Mouse (Mus musculus): ENCODE measurements around the gene Serpina6. TPM values are rescaled to one million over a fixed set of nuclear protein-coding genes. Genes with fewer than 3 reads are reported as not detected.

Serpina6 gene
- polyA plus RNA-seq, 1 experiment from 2014 or later: not detected

DNA sequence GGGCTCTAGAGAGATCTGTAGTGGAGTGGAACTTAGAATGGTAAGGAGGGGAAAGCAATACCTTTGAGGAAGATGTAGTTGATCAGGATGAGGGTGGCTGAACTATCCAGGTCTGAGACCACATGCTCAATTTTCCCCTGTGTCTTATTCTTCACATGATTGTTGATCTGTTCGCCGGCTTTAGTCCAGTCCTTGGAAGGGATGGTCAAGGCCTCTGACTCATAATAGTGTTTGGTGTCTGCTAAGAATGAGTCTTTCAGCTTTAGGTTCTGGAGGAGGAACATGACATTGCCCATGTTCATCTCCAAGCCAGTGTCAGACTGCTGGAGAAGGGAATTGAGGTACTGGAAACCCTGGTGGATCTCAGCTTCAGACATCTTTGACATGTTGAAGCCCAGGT lies 3.2 kb downstream of the Serpina6 start:
- WGBS: 96% methylated on average over 2 of the region's 2 CpGs
- no peaks in the 10 kb centered on the region for H3K4me1 ChIP-seq
- no peak overlapping the region for H3K27ac ChIP-seq
- 0 out of 2 replicates have a peak, but pooled peaks cover 4% of the 10 kb centered on the region for H3K9me3 ChIP-seq
- no peak overlapping the region for H3K4me3 ChIP-seq
- no peaks in the 10 kb centered on the region for H3K36me3 ChIP-seq
- ATAC-seq (ENCODE audit: insufficient number of reproducible peaks, insufficient read depth, low FRiP score, low TSS enrichment, low read depth): no peak
- H3K4me2 ChIP-seq: no peak overlapping the region
- no peaks in the 10 kb centered on the region for H3K27me3 ChIP-seq
- H3K9ac ChIP-seq: no peak overlapping the region

DNA sequence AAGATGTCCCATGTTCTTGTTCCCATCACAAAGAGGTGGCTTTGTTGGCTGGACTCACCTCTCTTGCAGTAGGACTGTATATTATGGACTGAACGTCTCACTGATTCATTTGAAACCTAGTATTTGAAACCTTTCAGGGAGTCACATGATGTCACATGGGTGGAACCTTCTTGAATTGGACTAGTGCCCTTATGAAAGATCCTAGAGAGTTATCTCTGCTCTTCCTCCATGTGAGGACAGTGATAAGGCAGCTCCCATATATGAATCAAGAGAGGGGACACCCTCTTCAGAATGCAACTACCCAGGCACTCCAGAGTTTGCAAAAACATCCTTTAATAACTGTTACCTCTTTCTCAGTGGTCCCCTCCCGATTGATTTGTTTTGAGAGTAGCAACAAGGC lies 10.7 kb downstream of the Serpina6 start:
- Histone ChIP-seq H3K4me1 (peaks cover 8% of the 10 kb centered on the region), H3K27ac (no peak overlapping the region), H3K4me2 (no peak overlapping the region), H3K9me3 (0 out of 2 replicates have a peak, but pooled peaks cover 4% of the 10 kb centered on the region), H3K27me3 (no peaks in the 10 kb centered on the region), H3K4me3 (no peak overlapping the region), H3K36me3 (no peaks in the 10 kb centered on the region), H3K9ac (no peak overlapping the region)
- 74% methylated on average over 2 of the region's 2 CpGs for WGBS
- ATAC-seq (ENCODE audit: insufficient number of reproducible peaks, insufficient read depth, low FRiP score, low TSS enrichment, low read depth): no peak

DNA sequence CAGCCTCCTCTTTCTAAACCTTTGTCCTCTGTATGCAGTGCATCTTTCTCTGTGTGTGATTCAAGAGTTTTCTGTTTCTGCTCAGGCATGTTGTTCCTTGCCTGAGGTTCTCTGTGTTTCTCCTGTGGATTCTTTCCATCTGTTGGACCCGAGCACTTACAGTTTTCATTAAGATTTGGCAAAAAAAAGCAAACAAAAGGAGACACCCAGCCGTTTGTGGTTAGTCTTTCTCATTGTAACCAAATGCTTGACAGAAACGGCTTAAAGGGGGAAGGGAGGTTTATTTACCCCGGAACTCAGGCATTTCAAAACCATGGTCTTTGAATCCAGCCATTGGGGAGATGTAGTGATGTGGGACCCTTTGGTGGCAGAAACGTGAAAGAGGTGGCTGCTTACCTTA lies 12.4 kb downstream of the Serpina6 start:
- H3K9me3 ChIP-seq: no peaks in the 10 kb centered on the region
- no peaks in the 10 kb centered on the region for H3K27me3 ChIP-seq
- peak overlapping the region; percentile 85 for H3K27ac ChIP-seq
- H3K9ac ChIP-seq: no peak overlapping the region
- H3K36me3 ChIP-seq: no peaks in the 10 kb centered on the region
- H3K4me2 ChIP-seq: 0 out of 2 replicates have a peak overlapping the region, but pooled peaks have one; percentile 16
- ATAC-seq (ENCODE audit: insufficient number of reproducible peaks, insufficient read depth, low FRiP score, low TSS enrichment, low read depth): no peak
- H3K4me3 ChIP-seq: no peak overlapping the region
- H3K4me1 ChIP-seq: peaks cover 8% of the 10 kb centered on the region
- 5% methylated on average over 5 of the region's 5 CpGs for WGBS

- H3K27ac ChIP-seq: peak overlapping the region; percentile 85
- peaks cover 8% of the 10 kb centered on the region for H3K4me1 ChIP-seq
- ATAC-seq (ENCODE audit: insufficient number of reproducible peaks, insufficient read depth, low FRiP score, low TSS enrichment, low read depth): no peak
- no peak overlapping the region for H3K4me2 ChIP-seq
- no peak overlapping the region for H3K4me3 ChIP-seq
- WGBS: 70% methylated on average over 3 of the region's 3 CpGs
- no peaks in the 10 kb centered on the region for H3K27me3 ChIP-seq
- no peak overlapping the region for H3K9ac ChIP-seq
- H3K9me3 ChIP-seq: no peaks in the 10 kb centered on the region
- H3K36me3 ChIP-seq: no peaks in the 10 kb centered on the region
Measured at GRCm38 (mm10) chr12:103643818-103644217, 13.2 kb downstream of the Serpina6 start.

DNA sequence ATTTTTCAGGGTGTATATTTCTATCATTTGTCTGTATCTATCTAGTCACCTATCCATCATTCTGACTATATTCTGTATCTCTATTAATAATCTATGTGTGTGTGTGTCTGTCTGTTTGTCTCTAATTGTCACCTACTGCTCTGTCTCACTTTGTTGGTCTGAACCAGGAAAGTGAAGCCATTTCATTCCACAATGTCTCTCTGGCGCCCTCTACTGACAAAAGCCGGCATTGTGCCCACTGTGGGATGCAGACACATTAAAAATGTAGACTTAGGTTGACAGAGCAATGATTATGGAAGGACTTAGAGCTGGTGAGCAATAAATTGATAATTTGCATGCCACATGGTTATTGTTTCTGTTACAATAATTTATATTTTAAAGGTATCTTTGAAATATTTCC lies 13.7 kb downstream of the Serpina6 start:
- H3K4me1 ChIP-seq: peaks cover 8% of the 10 kb centered on the region
- H3K27me3 ChIP-seq: no peaks in the 10 kb centered on the region
- no peaks in the 10 kb centered on the region for H3K9me3 ChIP-seq
- H3K36me3 ChIP-seq: no peaks in the 10 kb centered on the region
- no peak overlapping the region for H3K4me2 ChIP-seq
- no peak overlapping the region for H3K9ac ChIP-seq
- no peak overlapping the region for H3K27ac ChIP-seq
- no peak for ATAC-seq (ENCODE audit: insufficient number of reproducible peaks, insufficient read depth, low FRiP score, low TSS enrichment, low read depth)
- H3K4me3 ChIP-seq: no peak overlapping the region
- WGBS: 0% methylated on average over 2 of the region's 2 CpGs

DNA sequence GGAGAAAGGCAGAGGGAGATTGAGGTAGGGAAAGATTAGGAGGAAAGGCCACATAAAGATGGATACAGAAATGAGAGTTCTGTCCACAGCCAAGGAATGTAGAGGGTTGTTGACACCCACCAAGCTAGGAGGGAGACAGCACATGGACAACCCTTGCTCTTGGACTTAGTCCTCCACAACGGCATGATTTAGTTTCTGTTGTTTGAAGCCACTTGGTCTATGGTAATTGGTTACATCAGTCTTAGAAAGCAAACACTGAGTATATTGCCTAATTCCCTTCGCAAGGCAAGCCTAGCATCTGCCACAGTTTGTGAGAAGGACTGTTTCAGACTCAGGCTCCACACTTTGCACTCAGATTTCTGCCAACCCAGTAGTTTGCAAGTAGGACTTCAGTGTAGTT lies 21.2 kb downstream of the Serpina6 start:
- ATAC-seq (ENCODE audit: insufficient number of reproducible peaks, insufficient read depth, low FRiP score, low TSS enrichment, low read depth): no peak
- Histone ChIP-seq H3K27me3 (no peaks in the 10 kb centered on the region), H3K36me3 (no peaks in the 10 kb centered on the region), H3K4me1 (no peaks in the 10 kb centered on the region), H3K9ac (no peak overlapping the region), H3K4me3 (no peak overlapping the region), H3K9me3 (no peaks in the 10 kb centered on the region), H3K27ac (no peak overlapping the region), H3K4me2 (no peak overlapping the region)
- WGBS: 83% methylated on average over 2 of the region's 2 CpGs

GRCm38 (mm10) chr12:103634430-103634829 lies 22.6 kb downstream of the Serpina6 start:
- 79% methylated on average over 2 of the region's 2 CpGs for WGBS
- H3K4me1 ChIP-seq: no peaks in the 10 kb centered on the region
- no peak overlapping the region for H3K4me2 ChIP-seq
- ATAC-seq (ENCODE audit: insufficient number of reproducible peaks, insufficient read depth, low FRiP score, low TSS enrichment, low read depth): no peak
- H3K4me3 ChIP-seq: no peak overlapping the region
- no peak overlapping the region for H3K9ac ChIP-seq
- peak overlapping the region; percentile 22; the same call in 1 of the 2 replicates for H3K27ac ChIP-seq
- H3K9me3 ChIP-seq: no peaks in the 10 kb centered on the region
- no peaks in the 10 kb centered on the region for H3K36me3 ChIP-seq
- no peaks in the 10 kb centered on the region for H3K27me3 ChIP-seq

- no peak within 1 kb of the TSS for H3K4me2 ChIP-seq
- WGBS: 70% methylated on average over 3 of the region's 3 CpGs
- H3K4me3 ChIP-seq: no peak within 1 kb of the TSS
- H3K27ac ChIP-seq: no peak within 1 kb of the TSS
- no peaks in the 10 kb centered on the region for H3K4me1 ChIP-seq
- no peaks in the 10 kb centered on the region for H3K36me3 ChIP-seq
- H3K9me3 ChIP-seq: no peaks in the 10 kb centered on the region
- H3K27me3 ChIP-seq: no peaks in the 10 kb centered on the region
- ATAC-seq (ENCODE audit: insufficient number of reproducible peaks, insufficient read depth, low FRiP score, low TSS enrichment, low read depth): no peak
- H3K9ac ChIP-seq: no peak within 1 kb of the TSS
Measured at GRCm38 (mm10) chr12:103631203-103631612, 25.8 kb downstream of the Serpina6 start, which contains the start of gene Serpina10. TSS of gene Serpina10 (minus strand) at chr12:103631444.

GRCm38 (mm10) chr12:103616860-103617261 lies 40.2 kb downstream of the Serpina6 start:
- Histone ChIP-seq H3K4me2 (no peak overlapping the region), H3K4me3 (no peak overlapping the region), H3K9ac (no peak overlapping the region), H3K4me1 (no peaks in the 10 kb centered on the region), H3K9me3 (no peaks in the 10 kb centered on the region), H3K27ac (no peak overlapping the region), H3K36me3 (no peaks in the 10 kb centered on the region), H3K27me3 (no peaks in the 10 kb centered on the region)
- 87% methylated on average over 10 of the region's 10 CpGs for WGBS
- ATAC-seq (ENCODE audit: insufficient number of reproducible peaks, insufficient read depth, low FRiP score, low TSS enrichment, low read depth): no peak

GRCm38 (mm10) chr12:103615734-103616133 lies 41.3 kb downstream of the Serpina6 start:
- no peaks in the 10 kb centered on the region for H3K36me3 ChIP-seq
- H3K27ac ChIP-seq: no peak overlapping the region
- WGBS: 79% methylated on average over 4 of the region's 4 CpGs
- H3K9ac ChIP-seq: no peak overlapping the region
- H3K27me3 ChIP-seq: no peaks in the 10 kb centered on the region
- no peak overlapping the region for H3K4me3 ChIP-seq
- H3K4me2 ChIP-seq: no peak overlapping the region
- no peaks in the 10 kb centered on the region for H3K4me1 ChIP-seq
- no peak for ATAC-seq (ENCODE audit: insufficient number of reproducible peaks, insufficient read depth, low FRiP score, low TSS enrichment, low read depth)
- no peaks in the 10 kb centered on the region for H3K9me3 ChIP-seq

GRCm38 (mm10) chr12:103615141-103615540 lies 41.9 kb downstream of the Serpina6 start:
- ATAC-seq (ENCODE audit: insufficient number of reproducible peaks, insufficient read depth, low FRiP score, low TSS enrichment, low read depth): no peak
- no peaks in the 10 kb centered on the region for H3K36me3 ChIP-seq
- H3K4me3 ChIP-seq: no peak overlapping the region
- no peak overlapping the region for H3K27ac ChIP-seq
- no peaks in the 10 kb centered on the region for H3K27me3 ChIP-seq
- H3K4me2 ChIP-seq: no peak overlapping the region
- H3K9ac ChIP-seq: no peak overlapping the region
- no peaks in the 10 kb centered on the region for H3K4me1 ChIP-seq
- no peaks in the 10 kb centered on the region for H3K9me3 ChIP-seq
- WGBS: 86% methylated on average over 1 of the region's 1 CpGs

DNA sequence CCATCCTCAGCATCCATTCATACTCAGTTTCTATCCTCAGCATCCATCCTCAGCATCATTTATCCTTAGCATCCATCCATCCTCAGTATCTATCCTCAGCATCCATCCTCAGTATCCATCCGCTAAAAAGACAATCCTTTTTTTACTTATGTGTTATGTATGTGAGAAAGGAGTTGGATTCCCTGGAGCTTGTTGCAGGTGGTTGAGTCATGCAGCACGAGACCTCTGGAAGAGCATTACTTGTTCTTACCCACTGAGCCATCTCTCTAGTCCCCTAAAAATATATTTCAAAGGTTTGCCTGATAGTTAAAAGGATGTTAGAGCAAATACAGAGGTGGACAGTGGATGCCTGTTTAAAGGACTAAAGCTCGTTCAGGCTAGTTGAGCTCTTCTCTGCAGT lies 55.2 kb downstream of the Serpina6 start:
- H3K27ac ChIP-seq: peak overlapping the region; percentile 63; the same call in 1 of the 2 replicates
- H3K9me3 ChIP-seq: no peaks in the 10 kb centered on the region
- no peak overlapping the region for H3K4me3 ChIP-seq
- no peak overlapping the region for H3K4me2 ChIP-seq
- no peak overlapping the region for H3K9ac ChIP-seq
- H3K36me3 ChIP-seq: no peaks in the 10 kb centered on the region
- H3K4me1 ChIP-seq: peaks cover 5% of the 10 kb centered on the region; the same call in 1 of the 2 replicates
- 53% methylated on average over 3 of the region's 3 CpGs for WGBS
- no peaks in the 10 kb centered on the region for H3K27me3 ChIP-seq
- no peak for ATAC-seq (ENCODE audit: insufficient number of reproducible peaks, insufficient read depth, low FRiP score, low TSS enrichment, low read depth)
